Mouse (Mus musculus): ENCODE results near the gene Cipc.

Cipc gene

GRCm38 (mm10) chr12:86946862-86947574, at the start of gene Cipc:
TSS of gene Cipc (plus strand) at chr12:86947043.
- peak; percentile 97 for DNase-seq (ENCODE audit: low read depth)

GRCm38 (mm10) chr12:86897769-86898273, 49.0 kb upstream of the Cipc start:
- DNase-seq (ENCODE audit: low read depth), result no peak

- DNase-seq (ENCODE audit: low read depth), result no peak
These were observed 48.4 kb upstream of the Cipc start for GRCm38 (mm10) chr12:86898448-86898847.

- peak; percentile 88 for DNase-seq (ENCODE audit: low read depth)
These were observed 47.2 kb upstream of the Cipc start for GRCm38 (mm10) chr12:86899461-86900179.

GRCm38 (mm10) chr12:86903828-86904806, 42.7 kb upstream of the Cipc start:
- no peak for DNase-seq (ENCODE audit: low read depth)

GRCm38 (mm10) chr12:86905203-86905602, 41.6 kb upstream of the Cipc start:
- no peak for DNase-seq (ENCODE audit: low read depth)

- DNase-seq (ENCODE audit: low read depth), result no peak
These were observed 41.0 kb upstream of the Cipc start for GRCm38 (mm10) chr12:86905876-86906275.

- DNase-seq (ENCODE audit: low read depth), result no peak
These were observed 40.4 kb upstream of the Cipc start for GRCm38 (mm10) chr12:86906395-86906794.

- no peak for DNase-seq (ENCODE audit: low read depth)
These were observed 35.3 kb upstream of the Cipc start for GRCm38 (mm10) chr12:86911482-86911931.

- no peak for DNase-seq (ENCODE audit: low read depth)
These were observed 34.3 kb upstream of the Cipc start for GRCm38 (mm10) chr12:86912335-86913093.

GRCm38 (mm10) chr12:86914351-86914750, 32.5 kb upstream of the Cipc start:
- DNase-seq (ENCODE audit: low read depth), result no peak

GRCm38 (mm10) chr12:86914756-86915155, 32.1 kb upstream of the Cipc start:
- no peak for DNase-seq (ENCODE audit: low read depth)

- DNase-seq (ENCODE audit: low read depth), result no peak
These were observed 31.2 kb upstream of the Cipc start for GRCm38 (mm10) chr12:86915617-86916016.

- no peak for DNase-seq (ENCODE audit: low read depth)
These were observed 29.9 kb upstream of the Cipc start for GRCm38 (mm10) chr12:86916796-86917573.

- no peak for DNase-seq (ENCODE audit: low read depth)
These were observed 28.4 kb upstream of the Cipc start for GRCm38 (mm10) chr12:86918361-86918967.

- DNase-seq (ENCODE audit: low read depth), result no peak
These were observed 27.7 kb upstream of the Cipc start for GRCm38 (mm10) chr12:86918983-86919722.

GRCm38 (mm10) chr12:86923837-86924236, 23.0 kb upstream of the Cipc start:
- DNase-seq (ENCODE audit: low read depth), result no peak

GRCm38 (mm10) chr12:86930934-86931729, 15.7 kb upstream of the Cipc start:
- DNase-seq (ENCODE audit: low read depth), result no peak

Measured in fibroblast of lung, adult 2 months (primary cell).